Mouse (Mus musculus) brain, embryonic 14.5 days (tissue): Measurements from ENCODE around the gene Pold4.

ENCODE experiments used
- CTCF ChIP-seq: fragments of 200-500 bp; IDR thresholded peaks from 2 replicates; pipeline ENCODE4 v1.5.1; 2012; ENCODE audit warnings: inconsistent platforms, mild to moderate bottlenecking, moderate library complexity, borderline replicate concordance; ENCODE audit not compliant: insufficient read depth, insufficient read length; ENCODE audit errors: extremely low read depth
- POLR2A ChIP-seq: fragments of 200-500 bp; IDR thresholded peaks from 2 replicates; pipeline ENCODE4 v1.6.1; 2012; ENCODE audit warnings: mild to moderate bottlenecking, inconsistent platforms, borderline replicate concordance; ENCODE audit not compliant: poor library complexity, insufficient read depth, insufficient read length, severe bottlenecking; ENCODE audit errors: extremely low read depth

- TF ChIP-seq POLR2A: no peak
- no peak for TF ChIP-seq CTCF
Observed at GRCm38 (mm10) chr19:4203604-4204326, 27.9 kb upstream of the Pold4 start.
